Mouse (Mus musculus) embryonic facial prominence, embryonic 10.5 days (tissue): Measurements from ENCODE around the gene Jak2. TPM values are rescaled to one million over a fixed set of nuclear protein-coding genes. Genes with fewer than 3 reads are reported as not detected.
A peak's percentile ranks its signal among the peaks of the same experiment; 100 is the strongest.

Experiments
- DNase-seq: peaks from one replicate; pipeline ENCODE4 v3.0.0-alpha.2; 2017; ENCODE audit warnings: low spot score
- H3K27ac ChIP-seq: fragments of 300-500 bp; sonication (generic); replicated peaks from 2 replicates; pipeline ENCODE4 v1.5.1; 2016; ENCODE audit warnings: mild to moderate bottlenecking
- H3K27me3 ChIP-seq: fragments of 300-500 bp; sonication (generic); replicated peaks from 2 replicates; pipeline ENCODE4 v1.6.1; 2016; ENCODE audit warnings: low read depth, mild to moderate bottlenecking; ENCODE audit not compliant: poor library complexity, severe bottlenecking
- H3K36me3 ChIP-seq: fragments of 300-500 bp; sonication (generic); replicated peaks from 2 replicates; pipeline ENCODE4 v1.6.1; 2016; ENCODE audit warnings: mild to moderate bottlenecking, moderate library complexity
- H3K4me1 ChIP-seq: fragments of 300-500 bp; sonication (generic); 2 replicates; pipeline ENCODE4 v1.6.1; 2016
- H3K4me3 ChIP-seq: fragments of 300-500 bp; sonication (generic); 2 replicates; pipeline ENCODE4 v1.5.1; 2016; ENCODE audit warnings: mild to moderate bottlenecking, moderate library complexity
- H3K9me3 ChIP-seq: fragments of 300-500 bp; sonication (generic); 2 replicates; pipeline ENCODE4 v1.6.1; 2016; ENCODE audit warnings: mild to moderate bottlenecking
- WGBS: fragments of 180-500 bp; shearing (Covaris S2); methylation state at CpG from one replicate; pipeline ENCODE4 v1.1.7; 2016; 5-methylcytosine and 5-hydroxymethylcytosine counted together
- polyA plus RNA-seq: library from polyadenylated mRNA; unstranded; fragments of >200 nt; fragmentation: Nextera tagmentation; extraction: Ambion mirVana; gene quantifications from 2 replicates; pipeline ENCODE4 v1.2.1, GENCODE M21; 2016

The Jak2 gene
- polyA plus RNA-seq, 1 experiment from 2014 or later = 6.9 TPM

GRCm38 (mm10) chr19:29232738-29233137 lies 18.9 kb upstream of the Jak2 start:
- Histone ChIP-seq H3K27ac (no peak overlapping the region), H3K4me1 (peaks cover 7% of the 10 kb centered on the region), H3K27me3 (0 out of 2 replicates have a peak, but pooled peaks cover 4% of the 10 kb centered on the region), H3K4me3 (no peak overlapping the region), H3K9me3 (no peaks in the 10 kb centered on the region), H3K36me3 (no peaks in the 10 kb centered on the region)
- 68% methylated on average over 6 of the region's 6 CpGs for WGBS
- no peak for DNase-seq

GRCm38 (mm10) chr19:29236658-29237385 lies 14.8 kb upstream of the Jak2 start:
- 54% methylated on average over 9 of the region's 9 CpGs for WGBS
- Histone ChIP-seq H3K4me3 (no peak overlapping the region), H3K27me3 (no peaks in the 10 kb centered on the region), H3K27ac (no peak overlapping the region), H3K36me3 (no peaks in the 10 kb centered on the region), H3K4me1 (peaks cover 30% of the 10 kb centered on the region), H3K9me3 (no peaks in the 10 kb centered on the region)
- DNase-seq = no peak

GRCm38 (mm10) chr19:29238171-29238570 lies 13.5 kb upstream of the Jak2 start:
- no peak for DNase-seq
- peaks cover 30% of the 10 kb centered on the region for H3K4me1 ChIP-seq
- H3K27me3 ChIP-seq = no peaks in the 10 kb centered on the region
- H3K9me3 ChIP-seq = no peaks in the 10 kb centered on the region
- 45% methylated on average over 9 of the region's 9 CpGs for WGBS
- no peaks in the 10 kb centered on the region for H3K36me3 ChIP-seq
- no peak overlapping the region for H3K4me3 ChIP-seq
- no peak overlapping the region for H3K27ac ChIP-seq

DNA sequence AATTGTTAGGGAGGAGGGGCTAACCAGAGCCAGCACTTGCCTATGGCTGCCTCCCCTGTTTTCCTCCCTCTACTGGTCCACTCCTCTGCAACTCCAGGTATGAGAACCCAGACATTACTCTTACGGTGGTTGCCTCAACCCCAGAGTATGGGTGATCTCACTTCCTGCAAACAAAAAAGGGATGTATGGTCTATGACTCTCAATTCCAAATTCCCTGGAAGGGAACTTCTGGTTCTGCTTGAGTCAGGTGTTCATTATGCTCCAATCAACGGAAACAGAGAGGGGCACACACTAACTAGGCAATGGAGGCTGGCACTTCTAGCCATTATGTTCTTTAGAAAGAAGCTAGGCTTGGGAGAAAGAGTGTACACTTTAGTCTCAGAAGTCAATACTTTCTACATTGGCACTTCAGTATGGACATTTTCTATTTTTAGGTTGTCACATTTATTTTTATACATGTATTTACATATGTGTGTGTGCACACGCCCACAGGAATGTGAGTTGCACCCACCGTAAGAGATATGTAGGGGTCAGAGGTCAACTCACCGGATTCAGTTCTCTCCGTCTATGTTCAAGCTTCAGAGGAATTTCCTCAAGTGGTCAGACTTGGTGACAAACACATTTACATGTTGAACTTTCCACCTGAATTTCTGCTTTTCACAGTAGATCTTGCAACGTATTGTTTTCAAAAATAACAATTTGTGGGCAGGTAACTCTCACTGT lies 12.0 kb upstream of the Jak2 start:
- Histone ChIP-seq H3K4me1 (peaks cover 30% of the 10 kb centered on the region), H3K27me3 (no peaks in the 10 kb centered on the region), H3K36me3 (no peaks in the 10 kb centered on the region), H3K27ac (no peak overlapping the region), H3K9me3 (no peaks in the 10 kb centered on the region), H3K4me3 (no peak overlapping the region)
- 80% methylated on average over 7 of the region's 7 CpGs for WGBS
- DNase-seq = no peak

DNA sequence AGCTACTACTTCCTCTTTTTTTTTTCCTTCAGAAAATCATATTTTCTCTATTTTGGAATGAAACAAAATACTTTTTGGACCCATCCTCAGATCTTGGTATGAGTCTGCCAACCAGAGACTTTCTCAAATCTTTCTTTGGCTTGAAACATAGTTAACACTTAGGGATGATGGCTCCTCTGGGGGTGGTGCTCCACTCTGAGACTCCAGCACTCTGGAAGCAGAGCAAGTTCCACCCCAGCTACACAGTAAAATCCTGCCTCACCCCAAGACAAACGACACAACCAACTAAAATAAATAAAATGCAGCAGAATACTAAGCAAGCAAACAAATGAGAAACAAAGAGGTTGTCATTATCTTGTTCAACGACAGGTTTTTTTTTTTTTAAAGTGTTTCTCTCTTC lies 11.0 kb upstream of the Jak2 start:
- H3K27ac ChIP-seq = no peak overlapping the region
- WGBS = 80% methylated on average over 2 of the region's 2 CpGs
- H3K36me3 ChIP-seq = no peaks in the 10 kb centered on the region
- no peaks in the 10 kb centered on the region for H3K27me3 ChIP-seq
- H3K4me1 ChIP-seq = peaks cover 30% of the 10 kb centered on the region
- no peak overlapping the region for H3K4me3 ChIP-seq
- H3K9me3 ChIP-seq = no peaks in the 10 kb centered on the region
- DNase-seq = no peak

GRCm38 (mm10) chr19:29241581-29241980 lies 10.0 kb upstream of the Jak2 start:
- Histone ChIP-seq H3K27ac (no peak overlapping the region), H3K4me3 (no peak overlapping the region), H3K27me3 (no peaks in the 10 kb centered on the region), H3K4me1 (peaks cover 30% of the 10 kb centered on the region), H3K36me3 (no peaks in the 10 kb centered on the region), H3K9me3 (no peaks in the 10 kb centered on the region)
- 71% methylated on average over 10 of the region's 10 CpGs for WGBS
- DNase-seq = no peak

GRCm38 (mm10) chr19:29249933-29250332 lies 1.7 kb upstream of the Jak2 start:
- H3K27me3 ChIP-seq = peaks cover 11% of the 10 kb centered on the region; the same call in 1 of the 2 replicates
- H3K27ac ChIP-seq = no peak overlapping the region
- 77% methylated on average over 4 of the region's 4 CpGs for WGBS
- no peaks in the 10 kb centered on the region for H3K9me3 ChIP-seq
- no peak for DNase-seq
- H3K36me3 ChIP-seq = no peaks in the 10 kb centered on the region
- H3K4me1 ChIP-seq = peaks cover 41% of the 10 kb centered on the region
- peak overlapping the region; percentile 90 for H3K4me3 ChIP-seq

GRCm38 (mm10) chr19:29251958-29252801 lies 552 bp downstream of the Jak2 start:
- peak; percentile 36 for DNase-seq
- Histone ChIP-seq H3K27me3 (peaks cover 11% of the 10 kb centered on the region; the same call in 1 of the 2 replicates), H3K27ac (peak overlapping the region; percentile 95), H3K9me3 (no peaks in the 10 kb centered on the region), H3K4me1 (peaks cover 45% of the 10 kb centered on the region), H3K4me3 (peak overlapping the region; percentile 90), H3K36me3 (no peaks in the 10 kb centered on the region)
- WGBS = under 1% methylated on average over 44 of the region's 44 CpGs

GRCm38 (mm10) chr19:29252831-29253545 lies 1.4 kb downstream of the Jak2 start:
- Histone ChIP-seq H3K27me3 (peaks cover 11% of the 10 kb centered on the region; the same call in 1 of the 2 replicates), H3K4me3 (peak overlapping the region; percentile 90), H3K27ac (peak overlapping the region; percentile 95), H3K36me3 (no peaks in the 10 kb centered on the region), H3K4me1 (peaks cover 45% of the 10 kb centered on the region), H3K9me3 (no peaks in the 10 kb centered on the region)
- DNase-seq = no peak
- WGBS = 33% methylated on average over 10 of the region's 10 CpGs

DNA sequence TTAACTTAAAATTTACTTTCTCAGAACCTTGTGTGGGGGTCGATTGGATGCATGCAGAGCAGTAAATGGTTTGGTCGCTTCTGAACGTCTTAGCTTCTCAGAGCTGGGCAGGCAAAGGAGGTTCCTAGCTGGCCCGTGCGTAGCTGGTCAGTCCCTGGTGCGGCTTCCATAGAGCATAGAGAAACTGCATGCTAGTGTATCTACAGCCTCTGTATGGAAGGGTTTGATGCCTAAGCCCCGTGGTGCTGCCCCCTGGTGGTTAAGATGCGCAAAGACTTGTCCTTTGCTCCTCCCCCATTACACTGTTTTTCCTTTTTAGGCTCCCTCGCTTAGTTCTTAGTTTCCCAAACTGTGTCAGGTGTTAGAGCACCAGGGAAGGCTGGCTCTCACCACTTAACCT lies 2.1 kb downstream of the Jak2 start:
- DNase-seq = peak; percentile 88
- Histone ChIP-seq H3K4me3 (peak overlapping the region; percentile 90), H3K27ac (no peak overlapping the region), H3K9me3 (no peaks in the 10 kb centered on the region), H3K27me3 (peaks cover 6% of the 10 kb centered on the region; the same call in 1 of the 2 replicates), H3K4me1 (peaks cover 45% of the 10 kb centered on the region), H3K36me3 (no peaks in the 10 kb centered on the region)
- WGBS = 4% methylated on average over 9 of the region's 9 CpGs

GRCm38 (mm10) chr19:29254671-29255070 lies 3.0 kb downstream of the Jak2 start:
- 42% methylated on average over 4 of the region's 4 CpGs for WGBS
- peaks cover 6% of the 10 kb centered on the region; the same call in 1 of the 2 replicates for H3K27me3 ChIP-seq
- H3K4me1 ChIP-seq = peaks cover 41% of the 10 kb centered on the region
- 0 out of 2 replicates have a peak overlapping the region, but pooled peaks have one; percentile 3 for H3K4me3 ChIP-seq
- H3K9me3 ChIP-seq = no peaks in the 10 kb centered on the region
- H3K36me3 ChIP-seq = no peaks in the 10 kb centered on the region
- no peak overlapping the region for H3K27ac ChIP-seq
- no peak for DNase-seq
